Mouse (Mus musculus) heart, adult 18-20 months (tissue): Measurements from ENCODE around the gene Kng1. TPM values are rescaled to one million over a fixed set of nuclear protein-coding genes. Genes with fewer than 3 reads are reported as not detected.
"Not testable (repeated sequence)": the region's sequence is repeated elsewhere in the genome, so short reads cannot be mapped to it uniquely, and the experiment has no call there.

Source experiments
- DNase-seq, 2 experiments: peaks; one replicate each; pipeline ENCODE4 v3.0.0; 2021 to 2022; ENCODE audit warnings: mixed read lengths in 1 of 2
- total RNA-seq, 2 experiments: library from RNA; stranded (reverse); gene quantifications; 2 replicates each; pipeline ENCODE4 v1.2.3; 2021

Kng1 gene
- total RNA-seq, 2 experiments from 2014 or later: not detected

GRCm38 (mm10) chr16:23094136-23094535, 36.5 kb downstream of the Kng1 start:
- no peak for DNase-seq

DNA sequence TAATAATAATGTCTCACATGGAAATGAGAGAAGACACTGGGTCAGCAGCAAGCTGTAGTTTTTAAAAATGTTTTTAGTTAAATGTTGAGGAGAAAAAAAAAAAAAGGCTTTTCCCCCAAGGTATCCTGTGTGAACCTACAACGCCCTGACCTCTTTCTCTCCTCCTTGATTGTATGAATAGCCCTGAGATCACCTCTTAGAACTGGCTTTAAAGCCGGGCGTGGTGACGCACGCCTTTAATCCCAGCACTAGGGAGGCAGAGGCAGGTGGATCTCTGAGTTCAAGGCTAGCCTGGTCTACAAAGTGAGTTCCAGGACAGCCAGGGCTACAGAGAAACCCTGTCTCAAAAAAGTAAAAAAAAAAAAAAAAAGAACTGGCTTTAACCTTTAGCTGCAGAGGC, 37.9 kb downstream of the Kng1 start:
- DNase-seq: not testable (repeated sequence)

GRCm38 (mm10) chr16:23096886-23097285, 39.2 kb downstream of the Kng1 start:
- not testable (repeated sequence) for DNase-seq

DNA sequence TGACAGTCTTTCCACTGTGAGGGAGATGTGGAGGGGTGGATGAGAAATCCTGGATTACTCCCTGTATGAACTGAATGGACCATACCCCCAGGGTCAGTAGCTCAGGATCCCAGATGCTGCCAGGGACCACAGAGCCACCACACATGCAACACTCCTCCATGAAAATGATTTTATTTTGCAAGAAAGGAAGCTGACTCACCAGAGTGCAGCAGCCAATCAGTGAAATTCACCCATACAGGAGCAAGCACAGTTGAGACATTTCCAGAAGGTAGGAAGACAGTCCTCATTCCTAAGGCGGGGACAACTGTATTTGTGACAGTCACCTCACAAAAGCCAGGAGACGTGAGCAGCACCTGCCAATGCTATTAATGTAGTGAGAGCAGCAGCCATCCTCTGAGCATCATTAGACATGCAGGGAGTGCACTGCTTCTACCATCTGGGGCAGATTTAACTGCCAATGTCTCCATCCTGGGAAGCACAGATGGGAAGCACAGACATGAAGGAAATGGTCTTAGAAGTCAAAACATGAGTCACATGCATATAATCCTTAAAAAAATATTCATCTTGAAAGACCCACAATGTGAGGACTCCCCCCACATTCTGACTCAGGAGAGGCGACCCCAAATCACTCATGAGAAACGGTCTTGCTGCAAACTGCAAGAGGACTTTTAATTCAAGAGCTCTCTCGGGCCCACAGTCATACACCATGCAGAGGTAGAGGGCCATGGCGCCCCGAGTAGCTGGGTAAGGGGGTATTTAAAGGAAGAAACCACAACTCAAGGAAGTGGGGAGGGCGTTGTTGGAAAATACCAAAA, 39.8 kb downstream of the Kng1 start:
- not testable (repeated sequence) for DNase-seq

GRCm38 (mm10) chr16:23098105-23098452, 40.4 kb downstream of the Kng1 start:
- not testable (repeated sequence) for DNase-seq

- no peak for DNase-seq
These were observed 42.0 kb downstream of the Kng1 start for GRCm38 (mm10) chr16:23099632-23100031.

DNA sequence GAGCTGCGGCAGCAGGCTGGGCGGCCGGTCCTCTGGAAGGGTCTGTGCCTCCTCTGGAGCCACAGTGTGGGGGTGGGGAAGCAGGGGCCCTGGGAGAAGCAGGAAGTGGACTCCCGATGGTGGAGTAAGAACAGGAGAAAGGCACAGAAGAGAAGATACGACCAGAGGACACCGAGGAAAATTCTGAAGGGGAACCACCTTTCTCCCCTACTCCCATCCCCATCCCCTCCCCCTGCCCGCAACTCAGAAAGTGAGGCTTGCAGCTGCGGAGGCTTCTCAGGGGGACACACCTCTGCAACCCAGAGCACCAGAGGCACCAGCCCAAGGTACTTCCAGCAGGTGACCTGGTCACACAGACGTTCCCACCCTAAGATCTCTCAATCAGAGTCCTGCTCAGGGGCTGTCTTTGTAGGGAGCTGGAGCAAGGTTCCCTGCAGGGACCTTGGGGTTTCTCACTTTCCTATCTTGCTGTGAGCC, 42.5 kb downstream of the Kng1 start:
- DNase-seq: peak in 1 of 2 experiments; percentile 41

- DNase-seq: peak in 1 of 2 experiments; percentile 10
These were observed 42.9 kb downstream of the Kng1 start for GRCm38 (mm10) chr16:23100613-23101012.

- DNase-seq: no peak
These were observed 44.8 kb downstream of the Kng1 start for GRCm38 (mm10) chr16:23102340-23103037.

- peak in 1 of 2 experiments; percentile 34 for DNase-seq
These were observed 45.5 kb downstream of the Kng1 start for GRCm38 (mm10) chr16:23103038-23103745.

DNA sequence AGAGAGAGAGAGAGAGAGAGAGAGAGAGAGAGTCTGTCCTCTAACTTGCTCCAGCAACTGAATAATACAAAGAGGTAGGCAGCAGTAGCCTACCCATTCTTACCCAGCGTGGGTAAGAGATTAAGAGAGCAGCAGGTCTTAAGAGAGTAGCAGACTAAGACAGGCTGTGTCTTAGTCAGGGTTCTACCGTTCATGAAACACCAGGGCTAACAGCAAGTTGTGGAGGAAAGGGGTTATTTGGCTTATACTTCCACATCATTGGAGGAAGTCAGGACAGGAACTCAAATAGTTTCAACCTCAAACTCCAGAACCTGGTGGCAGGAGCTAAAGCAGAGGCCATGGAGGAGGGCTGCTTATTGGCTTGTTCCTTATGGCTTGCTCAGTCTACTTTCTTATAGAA, 46.2 kb downstream of the Kng1 start:
- peak in 1 of 2 experiments; percentile 3 for DNase-seq

DNA sequence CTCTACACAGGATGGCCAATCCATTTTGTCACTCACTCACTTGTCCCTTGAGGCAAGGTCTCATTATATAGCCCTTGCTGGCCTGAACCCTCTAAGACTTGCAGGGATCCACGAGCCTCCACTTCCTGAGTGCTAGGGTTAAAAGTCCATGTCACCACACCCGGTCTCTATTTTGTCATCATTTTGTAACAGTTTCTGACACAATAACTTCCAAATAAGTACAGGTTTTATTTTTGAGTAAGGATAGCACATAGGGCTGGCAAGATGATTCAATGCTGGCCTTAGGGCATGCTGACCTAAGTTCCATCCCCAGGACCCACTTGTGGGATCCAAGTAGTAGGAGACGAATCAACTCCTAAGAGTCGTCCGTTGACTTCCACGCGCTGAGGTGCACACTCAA, 48.5 kb downstream of the Kng1 start:
- DNase-seq: peak in 1 of 2 experiments; percentile 18

GRCm38 (mm10) chr16:23107231-23107942, 49.7 kb downstream of the Kng1 start, which contains the start of gene Eif4a2:
Gene Eif4a2, plus strand, starts transcription at chr16:23107444.
- peak; percentile 95 for DNase-seq

- DNase-seq: peak; percentile 87 to 88
These were observed 50.5 kb downstream of the Kng1 start for GRCm38 (mm10) chr16:23107946-23108759.

GRCm38 (mm10) chr16:23108943-23109342, 51.3 kb downstream of the Kng1 start:
- DNase-seq: peak in 1 of 2 experiments; percentile 5

- DNase-seq: no peak
These were observed 52.0 kb downstream of the Kng1 start for GRCm38 (mm10) chr16:23109350-23110280.

- DNase-seq: no peak
These were observed 54.7 kb downstream of the Kng1 start for GRCm38 (mm10) chr16:23112348-23112747.

GRCm38 (mm10) chr16:23112861-23113435, 55.3 kb downstream of the Kng1 start:
- DNase-seq: no peak

DNA sequence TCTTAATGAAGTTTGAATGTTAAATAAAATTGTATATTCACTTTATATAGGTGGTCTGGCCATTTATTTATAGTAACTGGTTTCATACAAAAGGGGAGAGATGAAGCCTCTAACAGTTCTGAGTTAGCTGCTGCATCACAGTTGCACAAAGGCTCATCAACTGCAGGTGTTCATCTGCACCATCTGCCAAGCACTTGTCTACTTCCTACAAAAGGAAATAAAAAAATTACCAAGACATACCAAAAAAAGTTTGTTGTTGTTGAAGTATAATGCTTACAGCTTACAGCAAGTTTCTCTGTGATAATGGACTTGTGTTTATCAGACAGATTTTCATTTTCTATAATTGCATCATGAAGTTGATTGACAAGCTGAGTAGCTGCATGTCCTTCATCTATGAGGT, 56.2 kb downstream of the Kng1 start:
- DNase-seq: no peak
